Mouse (Mus musculus) urinary bladder, postnatal 10 days (tissue): Measurements from ENCODE around the gene Hk3.

Experiments used
- DNase-seq: peaks from one replicate; pipeline ENCODE4 v3.0.0; 2022; ENCODE audit warnings: low spot score

Hk3 gene

GRCm38 (mm10) chr13:55021194-55021779, at the start of gene Hk3:
Hk3 (minus strand) TSS chr13:55021385.
- DNase-seq = no peak

- no peak for DNase-seq
Observed at GRCm38 (mm10) chr13:55069719-55070118, 48.5 kb upstream of the Hk3 start.

GRCm38 (mm10) chr13:55063276-55063675, 42.1 kb upstream of the Hk3 start:
- no peak for DNase-seq

- DNase-seq = no peak
Observed at GRCm38 (mm10) chr13:55058042-55058441, 36.9 kb upstream of the Hk3 start.

GRCm38 (mm10) chr13:55047706-55048105, 26.5 kb upstream of the Hk3 start:
- DNase-seq = no peak

- no peak for DNase-seq
Observed at GRCm38 (mm10) chr13:55040016-55040415, 18.8 kb upstream of the Hk3 start.

- no peak for DNase-seq
Observed at GRCm38 (mm10) chr13:55024215-55024614, 3.0 kb upstream of the Hk3 start.

GRCm38 (mm10) chr13:55022715-55023114, 1.5 kb upstream of the Hk3 start:
- no peak for DNase-seq

GRCm38 (mm10) chr13:55022256-55022655, 1.1 kb upstream of the Hk3 start:
- DNase-seq = no peak

GRCm38 (mm10) chr13:55020051-55020450, 1.1 kb downstream of the Hk3 start:
- no peak for DNase-seq

GRCm38 (mm10) chr13:55019181-55019580, 2.0 kb downstream of the Hk3 start:
- no peak for DNase-seq

- DNase-seq = no peak
Observed at GRCm38 (mm10) chr13:55018700-55019099, 2.5 kb downstream of the Hk3 start.

- no peak for DNase-seq
Observed at GRCm38 (mm10) chr13:55017898-55018599, 3.1 kb downstream of the Hk3 start.

- DNase-seq = no peak
Observed at GRCm38 (mm10) chr13:55017154-55017897, 3.9 kb downstream of the Hk3 start.

- DNase-seq = no peak
Observed at GRCm38 (mm10) chr13:55014451-55014850, 6.7 kb downstream of the Hk3 start.

- DNase-seq = no peak
Observed at GRCm38 (mm10) chr13:55013702-55014344, 7.4 kb downstream of the Hk3 start.

- DNase-seq = no peak
Observed at GRCm38 (mm10) chr13:55011981-55012478, 9.2 kb downstream of the Hk3 start.

GRCm38 (mm10) chr13:55011103-55011502, 10.1 kb downstream of the Hk3 start:
- no peak for DNase-seq

- no peak for DNase-seq
Observed at GRCm38 (mm10) chr13:55008589-55008988, 12.6 kb downstream of the Hk3 start.

- no peak for DNase-seq
Observed at GRCm38 (mm10) chr13:55006415-55006742, 14.8 kb downstream of the Hk3 start.

GRCm38 (mm10) chr13:55005691-55006414, 15.3 kb downstream of the Hk3 start:
- no peak for DNase-seq

GRCm38 (mm10) chr13:55004646-55005045, 16.5 kb downstream of the Hk3 start:
- DNase-seq = no peak
